ENCODE assay signal across 14 mouse cellular contexts in genomic region chr7:49638941-49639776, GRCm38 (mm10). TPM values are rescaled to one million over a fixed set of nuclear protein-coding genes. Genes with fewer than 3 reads are reported as not detected.
DNase-seq lines count a peak whose midpoint lies in the region; ATAC-seq and TF ChIP-seq lines count a peak whose summit lies in the region.
"Had no signal": no experiment of that assay in that cellular context is flagged by ENCODE, and none has a peak within 500 bp of the region (broad histone marks: within the 10 kb centered on the region; RNA-seq: fewer than 3 reads in every experiment).

No protein-coding gene starts in this region.

- H3K4me2 ChIP-seq in forebrain, embryonic 16.5 days (ENCODE audit: low read length) = no peak overlapping the region
- H3K4me2 ChIP-seq in lung, embryonic 14.5 days = peak overlapping the region; percentile 36
- peak overlapping the region; percentile 17; the same call in 1 of the 2 replicates for H3K4me2 ChIP-seq in embryonic facial prominence, embryonic 15.5 days (replicated peaks)
- peak overlapping the region; percentile 18; the same call in 1 of the 2 replicates for H3K4me2 ChIP-seq in liver, embryonic 15.5 days

- 1% methylated on average over 35 of the region's 35 CpGs for WGBS in forebrain, embryonic 10.5 days
- 2% methylated on average over 35 of the region's 35 CpGs for whole genome bisulfite sequencing in forebrain, embryonic 16.5 days
- 2% methylated on average over 35 of the region's 35 CpGs for WGBS in lung, embryonic 14.5 days
- 2% methylated on average over 35 of the region's 35 CpGs for WGBS in embryonic facial prominence, embryonic 15.5 days
- WGBS in liver, embryonic 15.5 days (ENCODE audit: insufficient replicate concordance) = 3% methylated on average over 35 of the region's 35 CpGs

- TF ChIP-seq CTCF in lung, embryonic 14.5 days (IDR thresholded peaks at IDR 0.05; ENCODE audit: low read depth) = no peak

- peak overlapping the region; percentile 34 for H3K4me3 ChIP-seq in forebrain, embryonic 10.5 days
- H3K4me3 ChIP-seq in forebrain, embryonic 16.5 days (replicated peaks; ENCODE audit: low read length) = no peak overlapping the region
- peak overlapping the region; percentile 15; the same call in 1 of the 2 replicates for H3K4me3 ChIP-seq in lung, embryonic 14.5 days (ENCODE audit: low read depth, low read length)
- H3K4me3 ChIP-seq in embryonic facial prominence, embryonic 15.5 days (replicated peaks) = peak overlapping the region; percentile 15
- no peak overlapping the region for H3K4me3 ChIP-seq in liver, embryonic 15.5 days (replicated peaks)

- H3K36me3 ChIP-seq in forebrain, embryonic 10.5 days (replicated peaks) = no peaks in the 10 kb centered on the region
- H3K36me3 ChIP-seq in forebrain, embryonic 16.5 days (ENCODE audit: control insufficient read depth, insufficient read depth) = no peaks in the 10 kb centered on the region
- H3K36me3 ChIP-seq in lung, embryonic 14.5 days (ENCODE audit: insufficient read depth) = no peaks in the 10 kb centered on the region
- no peaks in the 10 kb centered on the region for H3K36me3 ChIP-seq in embryonic facial prominence, embryonic 15.5 days
- H3K36me3 ChIP-seq in liver, embryonic 15.5 days (replicated peaks) = no peaks in the 10 kb centered on the region

- peaks cover 100% of the 10 kb centered on the region for H3K27me3 ChIP-seq in forebrain, embryonic 10.5 days (ENCODE audit: poor library complexity, severe bottlenecking)
- peaks cover 64% of the 10 kb centered on the region for H3K27me3 ChIP-seq in forebrain, embryonic 16.5 days (replicated peaks; ENCODE audit: control insufficient read depth, insufficient read depth, low read length)
- H3K27me3 ChIP-seq in lung, embryonic 14.5 days (ENCODE audit: insufficient read depth, low read length) = peaks cover 71% of the 10 kb centered on the region
- peaks cover 78% of the 10 kb centered on the region for H3K27me3 ChIP-seq in embryonic facial prominence, embryonic 15.5 days
- peaks cover 83% of the 10 kb centered on the region for H3K27me3 ChIP-seq in liver, embryonic 15.5 days

- DNase-seq in forebrain, embryonic 10.5 days (ENCODE audit: extremely low spot score, low spot score) = peak; percentile 35
- peak; percentile 6 for DNase-seq in lung, embryonic 14.5 days
- DNase-seq in lung, postnatal 25 days (ENCODE audit: low spot score) = no peak
- no peak for DNase-seq in right cerebral cortex, adult 2 months (ENCODE audit: low spot score in 2 of 2)
- DNase-seq in ovary, postnatal 14 days (ENCODE audit: low spot score) = no peak
- DNase-seq: cerebellum, postnatal 25 days; kidney, postnatal 36 days had no signal

- H3K27ac ChIP-seq in forebrain, embryonic 10.5 days = peak overlapping the region; percentile 26; the same call in 1 of the 2 replicates
- no peak overlapping the region for H3K27ac ChIP-seq in forebrain, embryonic 16.5 days (ENCODE audit: low read length)
- H3K27ac ChIP-seq in lung, embryonic 14.5 days (ENCODE audit: low read depth) = no peak overlapping the region
- H3K27ac ChIP-seq in embryonic facial prominence, embryonic 15.5 days (replicated peaks) = no peak overlapping the region
- H3K27ac ChIP-seq in liver, embryonic 15.5 days (replicated peaks) = no peak overlapping the region

- no peak overlapping the region for H3K9ac ChIP-seq in forebrain, embryonic 16.5 days (replicated peaks; ENCODE audit: low read depth, low read length)
- H3K9ac ChIP-seq in lung, embryonic 14.5 days = no peak overlapping the region
- H3K9ac ChIP-seq in embryonic facial prominence, embryonic 15.5 days = no peak overlapping the region
- H3K9ac ChIP-seq in liver, embryonic 15.5 days = no peak overlapping the region

- H3K9me3 ChIP-seq in forebrain, embryonic 10.5 days = no peaks in the 10 kb centered on the region
- no peaks in the 10 kb centered on the region; the same call in 1 of the 2 replicates for H3K9me3 ChIP-seq in forebrain, embryonic 16.5 days (ENCODE audit: control insufficient read depth, low read length)
- no peaks in the 10 kb centered on the region for H3K9me3 ChIP-seq in lung, embryonic 14.5 days (ENCODE audit: low read depth, low read length)
- H3K9me3 ChIP-seq in embryonic facial prominence, embryonic 15.5 days (replicated peaks) = no peaks in the 10 kb centered on the region
- H3K9me3 ChIP-seq in liver, embryonic 15.5 days (replicated peaks) = no peaks in the 10 kb centered on the region

- ATAC-seq in forebrain, embryonic 16.5 days = no peak
- no peak for ATAC-seq in lung, embryonic 14.5 days (ENCODE audit: insufficient read depth)
- ATAC-seq in embryonic facial prominence, embryonic 15.5 days (ENCODE audit: insufficient number of reproducible peaks, low FRiP score, low TSS enrichment, low read depth) = no peak
- ATAC-seq in liver, embryonic 15.5 days (ENCODE audit: insufficient read depth) = no peak
- ATAC-seq: Patski had no signal

- H3K4me1 ChIP-seq in forebrain, embryonic 10.5 days = peaks cover 82% of the 10 kb centered on the region
- peaks cover 13% of the 10 kb centered on the region for H3K4me1 ChIP-seq in forebrain, embryonic 16.5 days (replicated peaks; ENCODE audit: control insufficient read depth, insufficient read depth, low read length)
- H3K4me1 ChIP-seq in lung, embryonic 14.5 days (ENCODE audit: insufficient read depth) = no peaks in the 10 kb centered on the region
- peaks cover 36% of the 10 kb centered on the region for H3K4me1 ChIP-seq in embryonic facial prominence, embryonic 15.5 days
- no peaks in the 10 kb centered on the region for H3K4me1 ChIP-seq in liver, embryonic 15.5 days (replicated peaks)

RNA-seq across cellular contexts. Expression of gene Dbx1, which starts 2.5 kb away (rescaled TPM):
- polyA plus RNA-seq in forebrain, embryonic 10.5 days (2016; fragmentation: Nextera tagmentation; extraction: Ambion mirVana) = 14.1 and 15.2 TPM in 2 replicates
- 0.54 and 0.83 TPM in 2 replicates for polyA plus RNA-seq in forebrain, embryonic 16.5 days (2015; fragmentation: Nextera tagmentation; extraction: Ambion mirVana)
- polyA plus RNA-seq in lung, embryonic 14.5 days (2014; fragmentation: Nextera tagmentation; extraction: Ambion mirVana) = not detected in 2 replicates
- 1.7 and 3.7 TPM in 2 replicates for polyA plus RNA-seq in embryonic facial prominence, embryonic 15.5 days (2015; fragmentation: Nextera tagmentation; extraction: Ambion mirVana)
- 0.09 and 0.20 TPM in 2 replicates for polyA plus RNA-seq in liver, embryonic 15.5 days (2015; fragmentation: Nextera tagmentation; extraction: Ambion mirVana)
- polyA plus RNA-seq: gonadal fat pad, adult 2 months; liver, embryonic 16.5 days; Patski; testis, adult 2 months had no signal

Comparison
In these comparisons a context has a peak if more than half of its experiments do, and no peak if none do; other contexts are left out.
1. DNase-seq: peak in forebrain, embryonic 10.5 days (single experiment) and lung, embryonic 14.5 days (single experiment); none in lung, postnatal 25 days (single experiment), right cerebral cortex, adult 2 months (0 of 2) and ovary, postnatal 14 days (single experiment).
2. H3K4me3 ChIP-seq: peak in forebrain, embryonic 10.5 days (single experiment), lung, embryonic 14.5 days (single experiment) and embryonic facial prominence, embryonic 15.5 days (single experiment); none in forebrain, embryonic 16.5 days (single experiment) and liver, embryonic 15.5 days (single experiment).